In genomic region chr2:85022043-85022442, GRCm38 (mm10) we compare ENCODE assay signal across 10 mouse cellular contexts. TPM values are rescaled to one million over a fixed set of nuclear protein-coding genes. Genes with fewer than 3 reads are reported as not detected.
DNase-seq lines count a peak whose midpoint lies in the region; ATAC-seq and TF ChIP-seq lines count a peak whose summit lies in the region.
"Had no signal": no experiment of that assay in that cellular context is flagged by ENCODE, and none has a peak within 500 bp of the region (broad histone marks: within the 10 kb centered on the region; RNA-seq: fewer than 3 reads in every experiment).

No protein-coding gene starts in this region.

- no peak overlapping the region for H3K4me2 ChIP-seq in limb, embryonic 12.5 days
- no peak overlapping the region for H3K4me2 ChIP-seq in hindbrain, embryonic 12.5 days (replicated peaks)
- H3K4me2 ChIP-seq: limb, embryonic 13.5 days had no signal

- peak; percentile 48 for DNase-seq in kidney, adult 2 months
- no peak for DNase-seq in kidney, adult 11 months
- DNase-seq in MEL (ENCODE audit: low read depth, low spot score) = no peak
- no peak for DNase-seq in layer of hippocampus, adult 8-10 months (ENCODE audit: low spot score in 2 of 2)

- TF ChIP-seq CTCF in kidney, adult 2 months (conservative IDR thresholded peaks at IDR 0.05; ENCODE audit: insufficient read depth, insufficient read length, low read depth, low read length) = peak; percentile 88
- peak; percentile 46 to 51 (median 48) for TF ChIP-seq CTCF in MEL (IDR thresholded peaks at IDR 0.05 in 2 of 3, conservative IDR thresholded peaks at IDR 0.05 in 1 of 3; ENCODE audit: control insufficient read depth in 1 of 3, insufficient read depth in 1 of 3, low read depth in 2 of 3, low read length in 3 of 3, poor library complexity in 1 of 3, severe bottlenecking in 1 of 3)
- 0 out of 2 replicates have a peak, but pooled peaks have one; percentile 29 for TF ChIP-seq CTCF in bone marrow macrophage, adult 2 months (IDR thresholded peaks at IDR 0.05; ENCODE audit: low read depth, low read length)

- no peak overlapping the region for H3K9ac ChIP-seq in MEL (ENCODE audit: control insufficient read depth, low read depth, low read length, poor library complexity, severe bottlenecking)
- no peak overlapping the region for H3K9ac ChIP-seq in limb, embryonic 12.5 days (replicated peaks)
- H3K9ac ChIP-seq in hindbrain, embryonic 12.5 days = no peak overlapping the region
- H3K9ac ChIP-seq: limb, embryonic 13.5 days had no signal

- peak; percentile 30 for TF ChIP-seq RAD21 in MEL (IDR thresholded peaks at IDR 0.05; ENCODE audit: low read depth, low read length)

- TF ChIP-seq EP300 in MEL (IDR thresholded peaks at IDR 0.05; ENCODE audit: low read depth in 1 of 2, low read length in 2 of 2) = no peak

- TF ChIP-seq POLR2A in kidney, adult 2 months (IDR thresholded peaks at IDR 0.05; ENCODE audit: low read depth, low read length) = no peak
- no peak for TF ChIP-seq POLR2A in MEL (IDR thresholded peaks at IDR 0.05; ENCODE audit: control insufficient read depth in 1 of 2, insufficient read depth in 1 of 2, low read depth in 1 of 2, low read length in 2 of 2, poor library complexity in 1 of 2)
- TF ChIP-seq POLR2A in bone marrow macrophage, adult 2 months (IDR thresholded peaks at IDR 0.05; ENCODE audit: borderline replicate concordance, low read depth, low read length) = no peak

- no peak overlapping the region for H3K27ac ChIP-seq in kidney, adult 2 months (ENCODE audit: insufficient read depth, low read depth, low read length)
- no peak overlapping the region for H3K27ac ChIP-seq in MEL (ENCODE audit: control insufficient read depth, low read depth, low read length)
- no peak overlapping the region for H3K27ac ChIP-seq in bone marrow macrophage, adult 2 months (ENCODE audit: insufficient read depth, low read depth, low read length)
- no peak overlapping the region for H3K27ac ChIP-seq in limb, embryonic 12.5 days
- no peak overlapping the region for H3K27ac ChIP-seq in hindbrain, embryonic 12.5 days
- H3K27ac ChIP-seq: limb, embryonic 13.5 days had no signal

- 23% methylated on average over 4 of the region's 4 CpGs for WGBS in kidney, adult 2 months
- WGBS in limb, embryonic 12.5 days = 23% methylated on average over 4 of the region's 4 CpGs
- WGBS in hindbrain, embryonic 12.5 days = 17% methylated on average over 4 of the region's 4 CpGs

- no peaks in the 10 kb centered on the region for H3K27me3 ChIP-seq in kidney, adult 2 months (replicated peaks; ENCODE audit: control insufficient read depth, insufficient read depth, low read length)
- H3K27me3 ChIP-seq in MEL (ENCODE audit: control insufficient read depth in 1 of 2, insufficient read depth in 2 of 2, low read length in 2 of 2) = no peaks in the 10 kb centered on the region
- no peaks in the 10 kb centered on the region for H3K27me3 ChIP-seq in limb, embryonic 12.5 days
- H3K27me3 ChIP-seq in hindbrain, embryonic 12.5 days = no peaks in the 10 kb centered on the region
- H3K27me3 ChIP-seq: limb, embryonic 13.5 days had no signal

- no peaks in the 10 kb centered on the region for H3K36me3 ChIP-seq in kidney, adult 2 months (ENCODE audit: control insufficient read depth, insufficient read depth, low read length)
- H3K36me3 ChIP-seq in MEL (ENCODE audit: control insufficient read depth in 1 of 2, insufficient read depth in 2 of 2, low read length in 2 of 2) = peaks cover 0 to 2% of the 10 kb centered on the region in 2 experiments; a peak in 2 of 4 replicates
- H3K36me3 ChIP-seq in limb, embryonic 12.5 days = no peaks in the 10 kb centered on the region
- H3K36me3 ChIP-seq in hindbrain, embryonic 12.5 days = no peaks in the 10 kb centered on the region
- H3K36me3 ChIP-seq: limb, embryonic 13.5 days had no signal

- no peaks in the 10 kb centered on the region for H3K79me2 ChIP-seq in MEL (ENCODE audit: control insufficient read depth, insufficient read depth, low read length, poor library complexity)

- H3K4me1 ChIP-seq in kidney, adult 2 months (ENCODE audit: control insufficient read depth, insufficient read depth, low read length) = no peaks in the 10 kb centered on the region
- H3K4me1 ChIP-seq in MEL (ENCODE audit: control insufficient read depth in 1 of 2, insufficient read depth in 2 of 2, low read length in 2 of 2) = peaks cover 1 to 6% of the 10 kb centered on the region in 2 experiments
- H3K4me1 ChIP-seq in bone marrow macrophage, adult 2 months (ENCODE audit: control insufficient read depth, insufficient read depth, low read length) = peaks cover 3% of the 10 kb centered on the region
- no peaks in the 10 kb centered on the region for H3K4me1 ChIP-seq in limb, embryonic 12.5 days (replicated peaks)
- no peaks in the 10 kb centered on the region for H3K4me1 ChIP-seq in hindbrain, embryonic 12.5 days
- H3K4me1 ChIP-seq: limb, embryonic 13.5 days had no signal

- H3K4me3 ChIP-seq in kidney, adult 2 months (ENCODE audit: insufficient read depth, low read depth, low read length) = no peak overlapping the region
- H3K4me3 ChIP-seq in MEL (ENCODE audit: control insufficient read depth in 1 of 2, insufficient read depth in 1 of 2, low read depth in 2 of 2, low read length in 2 of 2) = no peak overlapping the region
- H3K4me3 ChIP-seq in bone marrow macrophage, adult 2 months (ENCODE audit: insufficient read depth, low read length) = no peak overlapping the region
- no peak overlapping the region for H3K4me3 ChIP-seq in limb, embryonic 12.5 days (replicated peaks)
- no peak overlapping the region for H3K4me3 ChIP-seq in hindbrain, embryonic 12.5 days
- H3K4me3 ChIP-seq: limb, embryonic 13.5 days had no signal

- H3K9me3 ChIP-seq in MEL (replicated peaks; ENCODE audit: insufficient read depth, low read length) = no peaks in the 10 kb centered on the region
- no peaks in the 10 kb centered on the region for H3K9me3 ChIP-seq in limb, embryonic 12.5 days
- no peaks in the 10 kb centered on the region for H3K9me3 ChIP-seq in hindbrain, embryonic 12.5 days (replicated peaks)
- H3K9me3 ChIP-seq: limb, embryonic 13.5 days had no signal

- 0 out of 2 replicates have a peak, but pooled peaks have one; percentile 38 for ATAC-seq in limb, embryonic 12.5 days (ENCODE audit: insufficient number of reproducible peaks, insufficient read depth, low FRiP score, low TSS enrichment, low read depth)
- no peak for ATAC-seq in hindbrain, embryonic 12.5 days (ENCODE audit: low FRiP score)

RNA-seq across cellular contexts. Expression of gene Ssrp1, which starts 15.0 kb away (rescaled TPM):
- 70.2 and 78.9 TPM in 2 replicates for polyA plus RNA-seq in kidney, adult 2 months (2012; rRNA removed)
- total RNA-seq in MEL (2012; rRNA removed) = 239 and 256 TPM in 2 replicates
- 100 to 1,000 TPM; 420 to 875 TPM for polyA plus RNA-seq in MEL (2012; ENCODE audit: insufficient read depth in 1 of 2, insufficient read length in 2 of 2, low read depth in 1 of 2, low replicate concordance in 2 of 2, missing spikeins in 1 of 2)
- 96.1 and 96.7 TPM in 2 replicates for polyA plus RNA-seq in bone marrow macrophage, adult 2 months (2012; ENCODE audit: insufficient read depth, insufficient read length, missing spikeins)
- polyA plus RNA-seq in limb, embryonic 12.5 days (2016; fragmentation: Nextera tagmentation; extraction: Ambion mirVana) = 330 and 336 TPM in 2 replicates
- total RNA-seq in layer of hippocampus, adult 8-10 months (2022) = 100 to 1,000 TPM; 111 to 137 (median 126) TPM
- 239 and 240 TPM in 2 replicates for polyA plus RNA-seq in hindbrain, embryonic 12.5 days (2016; fragmentation: Nextera tagmentation; extraction: Ambion mirVana)

RNA-seq across cellular contexts. Expression of gene P2rx3, which starts 15.2 kb away (rescaled TPM):
- 0.80 and 0.90 TPM in 2 replicates for polyA plus RNA-seq in kidney, adult 2 months (2012; rRNA removed)
- 0.26 TPM in 1 of 2 replicates, not detected in the other for total RNA-seq in MEL (2012; rRNA removed)
- polyA plus RNA-seq in MEL (2012; ENCODE audit: insufficient read depth in 1 of 2, insufficient read length in 2 of 2, low read depth in 1 of 2, low replicate concordance in 2 of 2, missing spikeins in 1 of 2) = under 1 TPM in 1 of 2 experiments, not detected in 1; 0.36 TPM
- 0.42 TPM in 1 of 2 replicates, not detected in the other for polyA plus RNA-seq in bone marrow macrophage, adult 2 months (2012; ENCODE audit: insufficient read depth, insufficient read length, missing spikeins)
- polyA plus RNA-seq in limb, embryonic 12.5 days (2016; fragmentation: Nextera tagmentation; extraction: Ambion mirVana) = 1.4 and 2.2 TPM in 2 replicates
- 1 to 10 TPM; 2.1 to 2.6 (median 2.3) TPM for total RNA-seq in layer of hippocampus, adult 8-10 months (2022)
- 18.1 and 23.7 TPM in 2 replicates for polyA plus RNA-seq in hindbrain, embryonic 12.5 days (2016; fragmentation: Nextera tagmentation; extraction: Ambion mirVana)
- polyA plus RNA-seq: heart, embryonic 14.5 days had no signal

RNA-seq across cellular contexts. Expression of gene Tnks1bp1, which starts 25.8 kb away (rescaled TPM):
- polyA plus RNA-seq in kidney, adult 2 months (2012; rRNA removed) = 46.9 and 47.0 TPM in 2 replicates
- total RNA-seq in MEL (2012; rRNA removed) = 5.5 and 5.9 TPM in 2 replicates
- polyA plus RNA-seq in MEL (2012; ENCODE audit: insufficient read depth in 1 of 2, insufficient read length in 2 of 2, low read depth in 1 of 2, low replicate concordance in 2 of 2, missing spikeins in 1 of 2) = 1 to 10 TPM in 1 of 2 experiments, not detected in 1; 9.9 TPM
- 7.5 and 10.9 TPM in 2 replicates for polyA plus RNA-seq in bone marrow macrophage, adult 2 months (2012; ENCODE audit: insufficient read depth, insufficient read length, missing spikeins)
- 30.7 and 36.2 TPM in 2 replicates for polyA plus RNA-seq in limb, embryonic 12.5 days (2016; fragmentation: Nextera tagmentation; extraction: Ambion mirVana)
- total RNA-seq in layer of hippocampus, adult 8-10 months (2022) = 100 to 1,000 TPM; 160 to 169 (median 163) TPM
- 42.2 and 46.7 TPM in 2 replicates for polyA plus RNA-seq in hindbrain, embryonic 12.5 days (2016; fragmentation: Nextera tagmentation; extraction: Ambion mirVana)

RNA-seq across cellular contexts. Expression of gene Prg3, which starts 34.0 kb away (rescaled TPM):
- polyA plus RNA-seq in kidney, adult 2 months (2012; rRNA removed) = 0.28 TPM in 1 of 2 replicates, not detected in the other
- total RNA-seq in MEL (2012; rRNA removed) = not detected in 2 replicates
- polyA plus RNA-seq in MEL (2012; ENCODE audit: insufficient read depth in 1 of 2, insufficient read length in 2 of 2, low read depth in 1 of 2, low replicate concordance in 2 of 2, missing spikeins in 1 of 2) = not detected
- not detected in 2 replicates for polyA plus RNA-seq in bone marrow macrophage, adult 2 months (2012; ENCODE audit: insufficient read depth, insufficient read length, missing spikeins)
- polyA plus RNA-seq in limb, embryonic 12.5 days (2016; fragmentation: Nextera tagmentation; extraction: Ambion mirVana) = not detected in 2 replicates
- total RNA-seq in layer of hippocampus, adult 8-10 months (2022) = not detected
- not detected in 2 replicates for polyA plus RNA-seq in hindbrain, embryonic 12.5 days (2016; fragmentation: Nextera tagmentation; extraction: Ambion mirVana)
- polyA plus RNA-seq: heart, embryonic 14.5 days; limb, embryonic 13.5 days; neural tube, embryonic 11.5 days had no signal

RNA-seq across cellular contexts. Expression of gene Prg2, which starts 41.8 kb away (rescaled TPM):
- polyA plus RNA-seq in kidney, adult 2 months (2012; rRNA removed) = 0.16 TPM in 1 of 2 replicates, not detected in the other
- 0.42 TPM in 1 of 2 replicates, not detected in the other for total RNA-seq in MEL (2012; rRNA removed)
- polyA plus RNA-seq in MEL (2012; ENCODE audit: insufficient read depth in 1 of 2, insufficient read length in 2 of 2, low read depth in 1 of 2, low replicate concordance in 2 of 2, missing spikeins in 1 of 2) = under 1 TPM in 1 of 2 experiments, not detected in 1; 0.17 TPM
- not detected in 2 replicates for polyA plus RNA-seq in bone marrow macrophage, adult 2 months (2012; ENCODE audit: insufficient read depth, insufficient read length, missing spikeins)
- polyA plus RNA-seq in limb, embryonic 12.5 days (2016; fragmentation: Nextera tagmentation; extraction: Ambion mirVana) = 0.51 TPM in 1 of 2 replicates, not detected in the other
- not detected for total RNA-seq in layer of hippocampus, adult 8-10 months (2022)
- polyA plus RNA-seq in hindbrain, embryonic 12.5 days (2016; fragmentation: Nextera tagmentation; extraction: Ambion mirVana) = 0.26 TPM in 1 of 2 replicates, not detected in the other
- polyA plus RNA-seq: heart, embryonic 14.5 days; neural tube, embryonic 11.5 days had no signal

Comparison
In these comparisons a context has a peak if more than half of its experiments do, and no peak if none do; other contexts are left out.
1. CTCF ChIP-seq: peak in every context shown above with its lines; median percentile 88 in kidney, adult 2 months; 48 in MEL; 29 in bone marrow macrophage, adult 2 months.